Mouse (Mus musculus): Measurements from ENCODE around the gene Fam89a.

DNA sequence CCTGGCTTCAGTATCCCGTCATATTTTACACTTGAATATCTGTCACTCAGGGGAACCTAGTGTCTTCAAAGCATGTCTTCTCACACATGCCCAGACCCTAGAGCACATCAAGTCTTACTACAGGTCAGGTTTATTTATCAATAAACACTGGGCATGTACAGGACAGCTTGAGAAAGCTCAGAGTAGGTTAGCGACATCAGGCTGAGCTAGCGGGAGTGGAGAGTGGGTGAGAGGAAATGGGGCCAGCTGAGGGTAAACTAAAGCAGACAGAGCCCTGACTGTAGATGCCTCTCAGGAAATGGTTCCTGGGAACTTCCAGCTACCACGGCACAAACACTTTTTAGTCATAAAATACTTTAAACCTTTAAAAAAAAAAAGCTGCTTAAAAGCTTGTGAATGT lies 48.1 kb downstream of the Fam89a start:
- TF ChIP-seq EP300 (IDR thresholded peaks at IDR 0.05; ENCODE audit: low read depth) = no peak
- no peak for TF ChIP-seq CTCF (IDR thresholded peaks at IDR 0.05; ENCODE audit: low read depth)
